Mouse (Mus musculus) ES-E14 (cell line): ENCODE measurements around the gene Actn3. TPM values are rescaled to one million over a fixed set of nuclear protein-coding genes. Genes with fewer than 3 reads are reported as not detected.
A peak's percentile ranks its signal among the peaks of the same experiment; 100 is the strongest.

Experiments
- DNase-seq: peaks from one replicate; pipeline ENCODE4 v3.0.0-alpha.2; 2013; ENCODE audit warnings: low read depth, low spot score
- H3K27ac ChIP-seq: 2 replicates; pipeline ENCODE4 v1.5.1; 2012; ENCODE audit warnings: low read depth, mild to moderate bottlenecking, low read length, moderate library complexity, mixed read lengths; ENCODE audit not compliant: poor library complexity, insufficient read depth, severe bottlenecking
- H3K36me3 ChIP-seq: 2 replicates; pipeline ENCODE4 v1.6.1; 2012; ENCODE audit warnings: mild to moderate bottlenecking, low read length, moderate library complexity, mixed read lengths; ENCODE audit not compliant: control insufficient read depth, poor library complexity, insufficient read depth, severe bottlenecking
- H3K4me1 ChIP-seq, 2 experiments: fragments of 150-350 bp in 1 of 2; sonication (generic) in 1 of 2; 2 replicates each; pipeline ENCODE4 v1.6.1; 2012; ENCODE audit warnings: low read length in 2 of 2, mild to moderate bottlenecking in 1 of 2, mixed read lengths in 1 of 2; ENCODE audit not compliant: control insufficient read depth in 2 of 2, insufficient read depth in 2 of 2, poor library complexity in 1 of 2
- H3K4me3 ChIP-seq, 2 experiments: fragments of 150-350 bp in 1 of 2; sonication (generic) in 1 of 2; 2 replicates each; pipeline ENCODE4 v1.5.1; 2012; ENCODE audit warnings: low read length in 2 of 2, low read depth in 1 of 2, mild to moderate bottlenecking in 1 of 2, mixed read lengths in 1 of 2; ENCODE audit not compliant: insufficient read depth in 1 of 2, poor library complexity in 1 of 2, severe bottlenecking in 1 of 2
- H3K9ac ChIP-seq: 2 replicates; pipeline ENCODE4 v1.6.1; 2012; ENCODE audit warnings: low read depth, mild to moderate bottlenecking, low read length, mixed read lengths; ENCODE audit not compliant: poor library complexity, insufficient read depth, severe bottlenecking
- H3K9me3 ChIP-seq: fragments of 150-350 bp; sonication (generic); 2 replicates; pipeline ENCODE4 v1.6.1; 2012; ENCODE audit warnings: low read depth, mild to moderate bottlenecking, low read length; ENCODE audit not compliant: control insufficient read depth, insufficient read depth
- CHD2 ChIP-seq: IDR thresholded peaks from 2 replicates; pipeline ENCODE4 v1.6.1; 2014; ENCODE audit warnings: mild to moderate bottlenecking, low read depth, low read length, inconsistent platforms
- HCFC1 ChIP-seq: IDR thresholded peaks from 2 replicates; pipeline ENCODE4 v1.6.1; 2012; ENCODE audit warnings: low read length, inconsistent platforms, borderline replicate concordance; ENCODE audit not compliant: insufficient read depth
- MAFK ChIP-seq: IDR thresholded peaks from 2 replicates; pipeline ENCODE4 v1.6.1; 2014; ENCODE audit warnings: mild to moderate bottlenecking, low read depth, low read length, inconsistent platforms; ENCODE audit not compliant: insufficient read depth
- ZC3H11A ChIP-seq: IDR thresholded peaks from 2 replicates; pipeline ENCODE4 v1.6.1; 2012; ENCODE audit warnings: low read depth, mild to moderate bottlenecking, inconsistent platforms, low read length, borderline replicate concordance
- ZNF384 ChIP-seq: IDR thresholded peaks from 2 replicates; pipeline ENCODE4 v1.6.1; 2012; ENCODE audit warnings: low read depth, low read length, inconsistent platforms
- in situ Hi-C, 2 experiments: fragments of 600-800 bp; cut with MboI; formaldehyde crosslinking; loops; one replicate each; pipeline ENCODE4 v1.15.1; 2025; ENCODE audit warnings: low sequenced_read_pairs in 2 of 2, inconsistent platforms in 1 of 2; ENCODE audit not compliant: unreplicated experiment in 2 of 2
- total RNA-seq: library from RNA; depleted of rRNA; stranded (reverse); fragments of 300-350 nt; gene quantifications from 2 replicates; pipeline ENCODE4 v1.2.3, GENCODE M21; 2012

The Actn3 gene
- total RNA-seq, 1 experiment = 48.4 TPM

DNA sequence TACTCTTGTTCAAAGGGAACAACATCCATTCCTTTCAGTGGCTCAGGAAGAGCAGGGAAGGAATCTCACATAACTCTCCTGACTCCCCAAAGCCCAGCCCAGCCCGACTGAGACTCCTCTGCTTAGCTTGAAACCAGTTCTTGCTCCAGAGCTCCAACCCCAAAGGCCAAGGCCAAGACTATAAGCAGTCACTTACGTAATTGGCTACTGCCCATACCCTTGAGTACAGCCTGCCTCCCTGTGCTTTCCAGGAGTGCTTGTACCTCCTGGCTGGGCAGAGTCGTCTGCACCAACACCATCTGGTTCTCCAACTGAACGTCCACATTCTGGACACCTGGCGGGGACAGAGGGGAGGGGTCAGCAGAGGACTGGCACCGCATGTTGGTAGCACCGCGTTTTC lies 43.7 kb downstream of the Actn3 start:
- no peak overlapping the region for H3K27ac ChIP-seq
- in situ Hi-C loops = no loop called here
- no peak overlapping the region for H3K9ac ChIP-seq
- peaks cover 7% of the 10 kb centered on the region in 2 experiments; a peak in 3 of 4 replicates for H3K4me1 ChIP-seq
- peaks cover 4% of the 10 kb centered on the region; the same call in 1 of the 2 replicates for H3K36me3 ChIP-seq
- no peak overlapping the region for H3K4me3 ChIP-seq
- TF ChIP-seq MAFK (no peak), ZC3H11A (no peak), CHD2 (no peak), HCFC1 (no peak), ZNF384 (no peak)
- H3K9me3 ChIP-seq = no peaks in the 10 kb centered on the region
- no peak for DNase-seq

- Histone ChIP-seq H3K4me1 (peaks cover 0 to 17% of the 10 kb centered on the region in 2 experiments; a peak in 2 of 4 replicates), H3K9me3 (no peaks in the 10 kb centered on the region), H3K4me3 (peak overlapping the region; percentile 15 to 26; a peak in 2 of 4 replicates), H3K9ac (peak overlapping the region; percentile 79), H3K27ac (peak overlapping the region; percentile 70; the same call in 1 of the 2 replicates), H3K36me3 (peaks cover 4% of the 10 kb centered on the region; the same call in 1 of the 2 replicates)
- in situ Hi-C loops = no loop called here
- DNase-seq = no peak
- TF ChIP-seq MAFK = no peak
- TF ChIP-seq CHD2 = no peak
- TF ChIP-seq HCFC1 = no peak
- no peak for TF ChIP-seq ZC3H11A
- no peak for TF ChIP-seq ZNF384
Observed at GRCm38 (mm10) chr19:4829156-4829555, 48.6 kb downstream of the Actn3 start.

DNA sequence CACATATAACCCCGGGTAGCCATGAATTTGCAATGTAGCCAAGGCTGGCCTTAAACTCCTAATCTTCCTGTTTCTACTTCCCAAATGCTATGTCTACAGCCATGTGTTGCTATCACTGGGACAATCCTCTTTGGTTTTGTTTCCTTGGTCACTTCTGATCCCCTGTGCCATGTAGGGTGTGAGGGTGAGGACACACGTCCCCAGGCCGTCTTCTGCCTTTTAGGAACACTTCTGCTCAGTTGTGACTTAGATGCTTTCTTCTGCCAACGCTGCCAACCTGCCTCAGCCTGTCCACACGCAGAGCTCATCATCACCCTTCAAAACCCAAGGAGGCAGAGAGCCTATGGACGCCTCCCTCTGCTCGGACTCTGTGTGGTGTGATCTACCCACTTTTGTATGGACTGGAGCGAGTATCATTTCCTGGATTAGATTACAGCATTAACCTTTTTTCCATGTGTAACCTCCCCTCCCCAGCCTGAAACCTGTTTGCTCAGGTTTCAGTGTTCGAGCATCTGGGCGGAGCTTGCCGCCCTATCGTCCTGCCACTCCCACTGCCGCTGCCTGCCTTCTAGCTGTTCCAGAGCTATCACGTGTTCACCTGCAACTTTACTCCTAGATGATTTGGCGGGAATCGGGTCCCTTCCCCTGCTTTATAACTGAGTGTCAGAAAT lies 49.1 kb downstream of the Actn3 start:
- TF ChIP-seq CHD2 (no peak), HCFC1 (no peak), ZNF384 (no peak), MAFK (no peak), ZC3H11A (no peak)
- H3K9ac ChIP-seq = peak overlapping the region; percentile 79
- H3K9me3 ChIP-seq = no peaks in the 10 kb centered on the region
- in situ Hi-C loops = no loop called here
- no peak for DNase-seq
- H3K4me1 ChIP-seq = peaks cover 0 to 17% of the 10 kb centered on the region in 2 experiments; a peak in 2 of 4 replicates
- H3K4me3 ChIP-seq = peak overlapping the region; percentile 26 to 30; a peak in 3 of 4 replicates
- peak overlapping the region; percentile 51 for H3K27ac ChIP-seq
- peaks cover 4% of the 10 kb centered on the region; the same call in 1 of the 2 replicates for H3K36me3 ChIP-seq

GRCm38 (mm10) chr19:4820678-4821303 lies 56.9 kb downstream of the Actn3 start:
- DNase-seq = no peak
- in situ Hi-C loops = no loop called here

More at GRCm38 (mm10) chr19:4820678-4821303, 56.9 kb downstream of the Actn3 start:
- TF ChIP-seq CHD2 (no peak), ZC3H11A (no peak), HCFC1 (no peak)
- Histone ChIP-seq H3K9me3 (no peaks in the 10 kb centered on the region), H3K4me1 (peaks cover 2 to 5% of the 10 kb centered on the region in 2 experiments; a peak in 1 of 4 replicates), H3K9ac (no peak overlapping the region), H3K27ac (no peak overlapping the region), H3K4me3 (no peak overlapping the region), H3K36me3 (no peaks in the 10 kb centered on the region)
